Mouse (Mus musculus) adrenal gland, adult 10 weeks (tissue): ENCODE results near the gene Alg6. TPM values are rescaled to one million over a fixed set of nuclear protein-coding genes. Genes with fewer than 3 reads are reported as not detected.

Source experiments
- polyA plus RNA-seq: library from polyadenylated mRNA; stranded (reverse); fragments of 350-450 nt; fragmentation: Illumina TruSeq; extraction: RNeasy Lipid Tissue Mini Kit (QIAGEN cat#74804); gene quantifications from one replicate; pipeline ENCODE4 v1.2.3, GENCODE M21; 2014; ENCODE audit warnings: low read depth, low replicate concordance

The Alg6 gene
- polyA plus RNA-seq, result 18.9 TPM

GRCm38 (mm10) chr4:99714904-99715782 lies at the start of gene Alg6:
Gene Alg6 (plus strand): TSS chr4:99715664.

Other genes with a start within 250 kb of the Alg6 start
- 0.35 TPM for gene Foxd3, start 59.4 kb upstream of the Alg6 start, polyA plus RNA-seq
- 11.7 TPM for gene Efcab7, start 113.5 kb downstream of the Alg6 start, polyA plus RNA-seq
- 44.3 TPM for gene Pgm1, start 213.8 kb downstream of the Alg6 start, polyA plus RNA-seq
- gene Itgb3bp, start 214.1 kb downstream of the Alg6 start, polyA plus RNA-seq, result 37.1 TPM